Mouse (Mus musculus): ENCODE measurements at regions not wholly inside any gene's neighbourhood (a gene's known extent, or its start where the extent isn't known, plus 50 kb on each side); places are given as distances from the start of the nearest gene placed in this dataset. TPM values are rescaled to one million over a fixed set of nuclear protein-coding genes. Genes with fewer than 3 reads are reported as not detected.

Small RNA genes in the stretch of these regions (microRNA-seq; reads per million reads assigned to microRNA genes)
- not detected for gene Gm27883

Measured in midbrain, embryonic 14.5 days (tissue).